Mouse (Mus musculus) brain, embryonic 14.5 days (tissue): ENCODE measurements around the gene Fmo1.

Experiments
- CTCF ChIP-seq: fragments of 200-500 bp; IDR thresholded peaks from 2 replicates; pipeline ENCODE4 v1.5.1; 2012; ENCODE audit warnings: inconsistent platforms, mild to moderate bottlenecking, moderate library complexity, borderline replicate concordance; ENCODE audit not compliant: insufficient read depth, insufficient read length; ENCODE audit errors: extremely low read depth
- POLR2A ChIP-seq: fragments of 200-500 bp; IDR thresholded peaks from 2 replicates; pipeline ENCODE4 v1.6.1; 2012; ENCODE audit warnings: mild to moderate bottlenecking, inconsistent platforms, borderline replicate concordance; ENCODE audit not compliant: poor library complexity, insufficient read depth, insufficient read length, severe bottlenecking; ENCODE audit errors: extremely low read depth

- TF ChIP-seq CTCF (no peak), POLR2A (no peak)
Observed at GRCm38 (mm10) chr1:162814932-162815331, 51.5 kb downstream of the Fmo1 start.
